In the genomic region with DNA sequence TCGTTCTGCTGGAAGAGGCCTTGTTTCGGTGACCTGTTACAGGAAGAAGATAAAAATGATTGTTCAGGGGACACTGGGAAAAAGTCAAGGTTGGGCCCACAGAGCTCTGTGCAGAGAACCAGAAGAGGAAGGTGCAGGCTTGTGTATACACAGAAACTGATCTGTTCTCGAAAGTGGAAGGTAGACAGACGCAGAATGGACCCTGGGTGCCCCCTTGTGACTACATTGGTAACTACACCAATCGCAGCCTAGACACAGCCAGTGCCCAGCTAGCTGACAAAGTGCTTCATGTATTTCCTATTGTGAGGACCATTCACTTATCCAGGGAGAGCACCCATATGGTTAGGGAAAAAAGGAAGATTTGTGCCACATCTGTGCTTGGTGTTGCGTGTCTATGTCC, we compare ENCODE assay signal across 9 mouse cellular contexts. TPM values are rescaled to one million over a fixed set of nuclear protein-coding genes. Genes with fewer than 3 reads are reported as not detected.
DNase-seq lines count a peak whose midpoint lies in the region; ATAC-seq and TF ChIP-seq lines count a peak whose summit lies in the region.
"Had no signal": no experiment of that assay in that cellular context is flagged by ENCODE, and none has a peak within 500 bp of the region (broad histone marks: within the 10 kb centered on the region; RNA-seq: fewer than 3 reads in every experiment).

No protein-coding gene starts in this region.

- no peak overlapping the region for H3K4me2 ChIP-seq in lung, embryonic 16.5 days (ENCODE audit: low read depth, low read length)

- no peak overlapping the region for H3K9ac ChIP-seq in lung, embryonic 16.5 days (ENCODE audit: low read length)

- ATAC-seq in lung, embryonic 16.5 days (ENCODE audit: low read depth), result peak; percentile 77; the same call in 1 of the 2 replicates

- peak; percentile 62 for DNase-seq in c-Kit-positive CD71-negative TER-119-negative erythroid progenitor cells, embryonic 14.5 days (ENCODE audit: low read depth)
- DNase-seq in forebrain, embryonic 10.5 days (ENCODE audit: extremely low spot score, low spot score), result peak; percentile 69
- DNase-seq in heart, postnatal 4 days, result peak; percentile 88
- peak; percentile 79 to 90 for DNase-seq in layer of hippocampus, adult 2 months (ENCODE audit: low spot score in 2 of 2)
- DNase-seq in ovary, postnatal 10 days (ENCODE audit: low spot score), result peak; percentile 64
- DNase-seq in thymus, adult 2 months, result peak; percentile 71

- no peaks in the 10 kb centered on the region for H3K36me3 ChIP-seq in E14TG2a.4 (ENCODE audit: insufficient read depth, low read length)
- H3K36me3 ChIP-seq in forebrain, embryonic 10.5 days (replicated peaks), result no peaks in the 10 kb centered on the region
- H3K36me3 ChIP-seq in lung, embryonic 16.5 days (ENCODE audit: control insufficient read depth, insufficient read depth, low read length), result no peaks in the 10 kb centered on the region
- H3K36me3 ChIP-seq in thymus, adult 2 months (ENCODE audit: control insufficient read depth, insufficient read depth, low read length), result no peaks in the 10 kb centered on the region

- TF ChIP-seq CTCF in E14TG2a.4 (conservative IDR thresholded peaks at IDR 0.05; ENCODE audit: low read length), result peak; percentile 77
- TF ChIP-seq CTCF in layer of hippocampus, adult 2 months (conservative IDR thresholded peaks at IDR 0.05), result peak; percentile 98
- no peak for TF ChIP-seq CTCF in thymus, adult 2 months (IDR thresholded peaks at IDR 0.05; ENCODE audit: borderline replicate concordance, control insufficient read depth, extremely low read depth, insufficient read depth, low read length, poor library complexity)

- H3K27ac ChIP-seq in forebrain, embryonic 10.5 days, result no peak overlapping the region
- no peak overlapping the region for H3K27ac ChIP-seq in layer of hippocampus, adult 2 months
- H3K27ac ChIP-seq in lung, embryonic 16.5 days (ENCODE audit: low read length), result no peak overlapping the region
- H3K27ac ChIP-seq in thymus, adult 2 months (ENCODE audit: control insufficient read depth, insufficient read depth, low read length), result no peak overlapping the region

- WGBS in forebrain, embryonic 10.5 days, result 26% methylated on average over 6 of the region's 6 CpGs
- 18% methylated on average over 6 of the region's 6 CpGs for WGBS in lung, embryonic 16.5 days
- 31% methylated on average over 6 of the region's 6 CpGs for WGBS in thymus, adult 2 months

- H3K9me3 ChIP-seq in E14TG2a.4 (ENCODE audit: low read length), result no peaks in the 10 kb centered on the region
- no peaks in the 10 kb centered on the region for H3K9me3 ChIP-seq in forebrain, embryonic 10.5 days
- H3K9me3 ChIP-seq in lung, embryonic 16.5 days (ENCODE audit: control insufficient read depth, low read length), result no peaks in the 10 kb centered on the region

- 0 out of 2 replicates have a peak, but pooled peaks cover under 1% of the 10 kb centered on the region for H3K4me1 ChIP-seq in E14TG2a.4 (replicated peaks; ENCODE audit: low read depth, low read length)
- H3K4me1 ChIP-seq in forebrain, embryonic 10.5 days, result peaks cover 19% of the 10 kb centered on the region
- H3K4me1 ChIP-seq in lung, embryonic 16.5 days (replicated peaks; ENCODE audit: control insufficient read depth, insufficient read depth, low read length), result no peaks in the 10 kb centered on the region
- H3K4me1 ChIP-seq in thymus, adult 2 months (replicated peaks; ENCODE audit: control insufficient read depth, insufficient read depth, low read length), result no peaks in the 10 kb centered on the region

- peaks cover 23% of the 10 kb centered on the region for H3K27me3 ChIP-seq in E14TG2a.4 (ENCODE audit: insufficient read depth, low read length)
- peaks cover 63% of the 10 kb centered on the region for H3K27me3 ChIP-seq in forebrain, embryonic 10.5 days (ENCODE audit: poor library complexity, severe bottlenecking)
- H3K27me3 ChIP-seq in lung, embryonic 16.5 days (ENCODE audit: control insufficient read depth, insufficient read depth, low read depth, low read length), result no peaks in the 10 kb centered on the region
- H3K27me3 ChIP-seq in thymus, adult 2 months (ENCODE audit: control insufficient read depth, insufficient read depth, low read length), result no peaks in the 10 kb centered on the region

- TF ChIP-seq POLR2A in thymus, adult 2 months (IDR thresholded peaks at IDR 0.05; ENCODE audit: control insufficient read depth, extremely low read depth, insufficient read depth, low read length, poor library complexity), result no peak

- no peak overlapping the region for H3K4me3 ChIP-seq in E14TG2a.4 (replicated peaks; ENCODE audit: low read length)
- no peak overlapping the region for H3K4me3 ChIP-seq in forebrain, embryonic 10.5 days
- H3K4me3 ChIP-seq in layer of hippocampus, adult 2 months, result no peak overlapping the region
- H3K4me3 ChIP-seq in lung, embryonic 16.5 days (ENCODE audit: low read length), result no peak overlapping the region
- H3K4me3 ChIP-seq in thymus, adult 2 months (ENCODE audit: control insufficient read depth, insufficient read depth, low read length), result no peak overlapping the region

RNA-seq across cellular contexts. Expression of gene Foxe3, which starts 21.6 kb away (rescaled TPM):
- 1.1 and 1.5 TPM in 2 replicates for polyA plus RNA-seq in forebrain, embryonic 10.5 days (2016; fragmentation: Nextera tagmentation; extraction: Ambion mirVana)
- not detected for total RNA-seq in heart, postnatal 4 days (2021)
- not detected for total RNA-seq in layer of hippocampus, adult 2 months (2021)
- polyA plus RNA-seq in lung, embryonic 16.5 days (2015; fragmentation: Nextera tagmentation; extraction: Ambion mirVana), result not detected in 2 replicates
- polyA plus RNA-seq in thymus, adult 2 months (2012; rRNA removed), result 0.16 and 0.37 TPM in 2 replicates
- polyA plus RNA-seq: gonadal fat pad, adult 2 months had no signal

RNA-seq across cellular contexts. Expression of gene Foxd2, which starts 38.7 kb away (rescaled TPM):
- 1.6 and 1.7 TPM in 2 replicates for polyA plus RNA-seq in forebrain, embryonic 10.5 days (2016; fragmentation: Nextera tagmentation; extraction: Ambion mirVana)
- under 1 TPM; 0.45 to 0.59 TPM for total RNA-seq in heart, postnatal 4 days (2021)
- total RNA-seq in layer of hippocampus, adult 2 months (2021), result under 1 TPM in 1 of 2 experiments, not detected in 1; 0.18 TPM
- polyA plus RNA-seq in lung, embryonic 16.5 days (2015; fragmentation: Nextera tagmentation; extraction: Ambion mirVana), result 0.08 TPM in 1 of 2 replicates, not detected in the other
- polyA plus RNA-seq in thymus, adult 2 months (2012; rRNA removed), result 1.4 and 1.8 TPM in 2 replicates

RNA-seq across cellular contexts. Expression of gene Cmpk1, which starts 39.6 kb away (rescaled TPM):
- 74.1 and 74.9 TPM in 2 replicates for polyA plus RNA-seq in forebrain, embryonic 10.5 days (2016; fragmentation: Nextera tagmentation; extraction: Ambion mirVana)
- total RNA-seq in heart, postnatal 4 days (2021), result 10 to 100 TPM; 52.1 to 56.5 TPM
- 10 to 100 TPM; 64.7 to 67.1 TPM for total RNA-seq in layer of hippocampus, adult 2 months (2021)
- 67.6 and 89.2 TPM in 2 replicates for polyA plus RNA-seq in lung, embryonic 16.5 days (2015; fragmentation: Nextera tagmentation; extraction: Ambion mirVana)
- 17.7 and 20.1 TPM in 2 replicates for polyA plus RNA-seq in thymus, adult 2 months (2012; rRNA removed)

RNA-seq across cellular contexts. Expression of gene Stil, which starts 52.6 kb away (rescaled TPM):
- 22.0 and 24.3 TPM in 2 replicates for polyA plus RNA-seq in forebrain, embryonic 10.5 days (2016; fragmentation: Nextera tagmentation; extraction: Ambion mirVana)
- 10 to 100 TPM; 10.4 to 12.6 TPM for total RNA-seq in heart, postnatal 4 days (2021)
- under 1 TPM; 0.27 to 0.69 TPM for total RNA-seq in layer of hippocampus, adult 2 months (2021)
- 14.2 and 18.1 TPM in 2 replicates for polyA plus RNA-seq in lung, embryonic 16.5 days (2015; fragmentation: Nextera tagmentation; extraction: Ambion mirVana)
- 8.1 and 10.7 TPM in 2 replicates for polyA plus RNA-seq in thymus, adult 2 months (2012; rRNA removed)
